ENCODE assay signal across 21 mouse cellular contexts in genomic region chr13:99885636-99886035, GRCm38 (mm10). TPM values are rescaled to one million over a fixed set of nuclear protein-coding genes. Genes with fewer than 3 reads are reported as not detected.
"Had no signal": no experiment of that assay in that cellular context is flagged by ENCODE, and none has a peak within 500 bp of the region (broad histone marks: within the 10 kb centered on the region; RNA-seq: fewer than 3 reads in every experiment).

No protein-coding gene starts in this region.

- DNase-seq: kidney, adult 11 months; kidney, adult 8-10 months; kidney, postnatal 10 days; kidney, postnatal 36 days; layer of hippocampus, postnatal 36 days; liver, embryonic 13.5 days; lung, adult 2 months; lung, postnatal 14 days; lung, postnatal 4 days; right cerebral cortex, postnatal 14 days; right cerebral cortex, postnatal 4 days; thymus, adult 18-20 months; thymus, postnatal 36 days had no signal

- H3K4me1 ChIP-seq: kidney, embryonic 15.5 days; limb, embryonic 12.5 days; liver, embryonic 13.5 days; midbrain, embryonic 13.5 days had no signal

- H3K9me3 ChIP-seq: kidney, embryonic 15.5 days; limb, embryonic 12.5 days; liver, embryonic 13.5 days; midbrain, embryonic 10.5 days; midbrain, embryonic 13.5 days had no signal

- H3K4me2 ChIP-seq: kidney, embryonic 15.5 days; limb, embryonic 12.5 days; liver, embryonic 13.5 days; midbrain, embryonic 13.5 days had no signal

- H3K9ac ChIP-seq: kidney, embryonic 15.5 days; limb, embryonic 12.5 days; liver, embryonic 13.5 days; midbrain, embryonic 13.5 days had no signal

- H3K4me3 ChIP-seq: kidney, embryonic 15.5 days; left cerebral cortex, adult 2 months; limb, embryonic 12.5 days; liver, embryonic 13.5 days; midbrain, embryonic 10.5 days; midbrain, embryonic 13.5 days had no signal

- H3K27me3 ChIP-seq: kidney, embryonic 15.5 days; liver, embryonic 13.5 days; midbrain, embryonic 13.5 days had no signal

- H3K36me3 ChIP-seq: kidney, embryonic 15.5 days; limb, embryonic 12.5 days; liver, embryonic 13.5 days; midbrain, embryonic 10.5 days; midbrain, embryonic 13.5 days had no signal

- ATAC-seq: midbrain, embryonic 13.5 days; midbrain, embryonic 16.5 days had no signal

- H3K27ac ChIP-seq: kidney, embryonic 15.5 days; left cerebral cortex, adult 2 months; limb, embryonic 12.5 days; liver, embryonic 13.5 days; midbrain, embryonic 10.5 days; midbrain, embryonic 13.5 days; stomach, postnatal 0 days had no signal

RNA-seq across cellular contexts. Expression of gene Cartpt, which starts 15.3 kb away (rescaled TPM):
- polyA plus RNA-seq: limb, embryonic 12.5 days; liver, adult 2 months; liver, embryonic 13.5 days had no signal
